Mouse (Mus musculus): ENCODE measurements at regions not wholly inside any gene's neighbourhood (a gene's known extent, or its start where the extent isn't known, plus 50 kb on each side); places are given as distances from the start of the nearest gene placed in this dataset.

- no peak for TF ChIP-seq CTCF (conservative IDR thresholded peaks at IDR 0.05 in 1 of 2, IDR thresholded peaks at IDR 0.05 in 1 of 2; ENCODE audit: low read depth in 2 of 2, low read length in 2 of 2)
- no peak for TF ChIP-seq HCFC1 (IDR thresholded peaks at IDR 0.05; ENCODE audit: low read depth, low read length)
- TF ChIP-seq NELFE (IDR thresholded peaks at IDR 0.05; ENCODE audit: low read depth, low read length) = no peak
- no peak for TF ChIP-seq RAD21 (IDR thresholded peaks at IDR 0.05; ENCODE audit: low read depth, low read length)
- no peak for TF ChIP-seq POLR2AphosphoS2 (IDR thresholded peaks at IDR 0.05; ENCODE audit: low read depth, low read length)
- TF ChIP-seq CHD1 (IDR thresholded peaks at IDR 0.05; ENCODE audit: low read depth, low read length) = no peak
These were observed 166.9 kb upstream of the Rxylt1 start for GRCm38 (mm10) chr10:122264070-122264469.
